Mouse (Mus musculus) megakaryocyte, embryonic 14.5 days (primary cell): Measurements from ENCODE around the gene Actr3b. TPM values are rescaled to one million over a fixed set of nuclear protein-coding genes. Genes with fewer than 3 reads are reported as not detected.
"Not testable (repeated sequence)": the region's sequence is repeated elsewhere in the genome, so short reads cannot be mapped to it uniquely, and the experiment has no call there.

Experiments used
- H3K27me3 ChIP-seq: replicated peaks from 2 replicates; pipeline ENCODE3; 2012; ENCODE audit warnings: inconsistent platforms
- H3K36me3 ChIP-seq: replicated peaks from 2 replicates; pipeline ENCODE3; 2012; ENCODE audit warnings: low read length, inconsistent platforms, mixed read lengths
- H3K4me1 ChIP-seq: 2 replicates; pipeline ENCODE4 v1.6.1; 2012; ENCODE audit warnings: inconsistent platforms
- H3K4me3 ChIP-seq: replicated peaks from 2 replicates; pipeline ENCODE3; 2012; ENCODE audit warnings: moderate library complexity, mild to moderate bottlenecking, inconsistent platforms
- H3K9me3 ChIP-seq: 2 replicates; pipeline ENCODE4 v1.6.1; 2012; ENCODE audit warnings: inconsistent platforms
- FLI1 ChIP-seq: IDR thresholded peaks from 2 replicates; pipeline ENCODE4 v1.6.1; 2012; ENCODE audit warnings: low read length, inconsistent platforms, mixed read lengths
- GATA1 ChIP-seq: IDR thresholded peaks from 3 replicates; pipeline ENCODE4 v1.6.1; 2012; ENCODE audit warnings: mixed read lengths, low read length, inconsistent platforms, borderline replicate concordance
- polyA plus RNA-seq: library from polyadenylated mRNA; stranded (reverse); fragments of >175 nt; gene quantifications from 2 replicates; pipeline ENCODE4 v1.2.3, GENCODE M21; 2012; ENCODE audit warnings: low replicate concordance; ENCODE audit not compliant: insufficient read depth

The Actr3b gene
- 1.4 TPM in 1 of 2 replicates, not detected in the other for polyA plus RNA-seq

DNA sequence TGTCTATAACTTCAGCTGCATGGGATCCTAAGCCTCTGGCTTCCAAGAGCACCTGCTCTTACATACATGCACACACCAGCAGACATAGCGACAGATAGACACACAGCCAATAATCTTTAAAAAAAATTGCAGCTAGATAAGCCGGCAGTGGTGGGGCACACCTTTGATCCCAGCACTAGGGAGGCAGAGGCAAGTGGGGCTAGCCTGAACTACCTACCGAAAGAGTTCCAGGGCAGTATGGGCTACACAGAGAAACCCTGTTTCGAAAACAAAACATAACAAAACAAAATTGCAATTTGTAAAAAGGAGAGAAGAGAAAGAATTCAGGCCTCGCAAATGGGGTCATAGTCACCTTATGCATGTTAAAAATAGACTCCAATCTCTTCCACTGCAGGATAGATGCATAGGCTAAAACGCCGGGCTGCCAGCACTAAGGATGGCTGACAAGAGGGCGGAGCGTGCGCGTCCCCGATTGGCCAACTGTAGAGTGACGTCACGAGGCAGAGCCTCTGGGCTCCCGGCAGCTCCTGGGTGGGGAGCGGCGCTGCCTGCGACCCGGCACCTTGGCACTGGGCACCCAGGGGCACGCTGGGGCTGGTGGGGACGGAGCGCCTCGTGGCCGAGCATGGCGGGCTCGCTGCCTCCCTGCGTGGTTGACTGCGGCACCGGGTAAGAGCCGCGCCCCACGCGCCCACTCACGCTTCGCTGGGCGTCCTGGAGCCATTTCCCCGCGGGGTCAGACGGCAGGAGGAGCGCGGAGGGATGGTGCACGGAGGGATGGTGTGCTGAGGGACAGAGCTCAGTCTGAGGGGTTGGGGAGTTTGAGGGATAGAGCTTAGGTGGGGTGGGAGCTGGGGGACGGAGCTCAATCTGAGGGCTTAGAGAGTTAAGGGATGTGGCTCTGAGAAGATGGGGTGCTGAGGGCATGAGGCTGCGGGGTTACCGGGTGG lies at the start of gene Actr3b:
Gene Actr3b (plus strand): TSS at position 538 of the 950 bp plus-strand sequence.
- H3K9me3 ChIP-seq: no peaks in the 10 kb centered on the region
- no peaks in the 10 kb centered on the region for H3K36me3 ChIP-seq
- peak within 1 kb of the TSS; percentile 97 for H3K4me3 ChIP-seq
- peaks cover 36% of the 10 kb centered on the region for H3K4me1 ChIP-seq
- peaks cover 18% of the 10 kb centered on the region for H3K27me3 ChIP-seq
- TF ChIP-seq GATA1 (no peak), FLI1 (no peak)

DNA sequence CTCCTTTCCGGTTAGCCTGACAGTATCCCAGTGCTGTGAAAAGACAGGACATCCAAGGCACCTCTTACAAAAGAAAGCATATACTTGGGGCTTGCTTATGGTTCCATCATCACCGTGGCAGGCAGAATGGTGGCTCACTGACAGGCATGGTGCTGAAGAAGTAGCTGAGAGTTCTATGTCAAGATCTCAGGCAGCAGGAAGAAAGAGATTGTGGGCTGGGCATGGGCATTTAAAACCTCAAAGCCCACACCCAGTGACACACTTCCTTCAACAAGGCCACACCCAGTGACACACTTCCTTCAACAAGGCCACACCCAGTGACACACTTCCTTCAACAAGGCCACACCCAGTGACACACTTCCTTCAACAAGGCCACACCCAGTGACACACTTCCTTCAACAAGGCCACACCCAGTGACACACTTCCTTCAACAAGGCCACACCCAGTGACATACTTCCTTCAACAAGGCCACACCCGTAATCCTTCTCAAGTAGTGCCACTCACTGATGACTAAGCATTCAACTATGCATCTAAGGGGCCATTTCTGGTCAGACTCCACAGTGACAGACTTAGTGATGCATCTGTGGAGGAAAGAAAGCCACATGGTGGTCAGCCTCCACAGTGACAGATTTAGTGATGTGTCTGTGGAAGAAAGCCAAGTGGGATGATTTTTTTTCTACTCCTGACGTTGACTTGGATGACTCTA lies 46.6 kb upstream of the Actr3b start:
- not testable (repeated sequence) for H3K4me3 ChIP-seq, H3K36me3 ChIP-seq, H3K27me3 ChIP-seq, H3K4me1 ChIP-seq
- H3K9me3 ChIP-seq: peaks cover 23% of the 10 kb centered on the region

DNA sequence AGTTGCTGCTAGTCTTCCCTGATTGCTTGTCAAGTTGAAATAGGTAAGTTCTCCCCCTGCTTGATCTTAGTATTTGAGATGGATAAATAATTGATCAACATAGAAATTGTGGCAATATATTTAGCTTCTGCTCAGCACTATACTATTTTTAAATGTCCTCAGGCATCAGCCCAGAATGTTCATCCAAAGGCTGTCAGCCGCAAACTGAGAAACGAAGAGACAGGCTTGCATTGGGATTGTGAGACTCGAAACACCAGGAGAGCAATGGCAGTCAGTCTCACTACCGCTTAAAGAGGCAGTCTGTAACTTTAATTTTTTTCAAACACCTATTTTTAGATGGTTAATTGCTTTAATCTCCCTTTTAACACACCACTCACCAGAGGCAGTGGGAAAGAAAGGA lies 40.4 kb upstream of the Actr3b start:
- Histone ChIP-seq H3K27me3 (peaks cover 11% of the 10 kb centered on the region), H3K36me3 (no peaks in the 10 kb centered on the region), H3K4me3 (no peak overlapping the region), H3K4me1 (peaks cover 5% of the 10 kb centered on the region), H3K9me3 (peaks cover 18% of the 10 kb centered on the region)
- TF ChIP-seq FLI1: no peak
- no peak for TF ChIP-seq GATA1

DNA sequence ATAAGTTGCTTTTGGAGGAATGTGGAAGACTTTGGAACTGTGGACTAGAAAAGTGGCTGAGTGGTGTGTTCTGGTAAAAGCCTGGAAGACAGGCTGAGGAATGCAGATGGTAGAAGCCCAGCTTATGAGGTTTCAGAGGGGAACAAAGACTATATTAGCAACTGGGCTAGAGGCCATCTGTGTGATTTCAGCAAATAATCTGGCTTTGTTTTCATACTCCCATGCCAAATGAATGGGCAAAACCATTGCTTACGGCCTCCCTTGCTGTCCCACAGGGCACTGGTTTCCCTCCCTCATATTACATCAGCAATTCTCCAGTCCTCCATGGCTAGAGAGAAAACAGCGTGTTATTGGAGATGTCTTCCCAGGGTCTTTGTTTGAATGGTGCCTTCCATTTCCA lies 36.8 kb upstream of the Actr3b start:
- TF ChIP-seq GATA1 (no peak), FLI1 (no peak)
- no peaks in the 10 kb centered on the region for H3K36me3 ChIP-seq
- H3K4me3 ChIP-seq: no peak overlapping the region
- H3K27me3 ChIP-seq: peaks cover 14% of the 10 kb centered on the region
- peaks cover 9% of the 10 kb centered on the region for H3K4me1 ChIP-seq
- peaks cover 17% of the 10 kb centered on the region for H3K9me3 ChIP-seq

DNA sequence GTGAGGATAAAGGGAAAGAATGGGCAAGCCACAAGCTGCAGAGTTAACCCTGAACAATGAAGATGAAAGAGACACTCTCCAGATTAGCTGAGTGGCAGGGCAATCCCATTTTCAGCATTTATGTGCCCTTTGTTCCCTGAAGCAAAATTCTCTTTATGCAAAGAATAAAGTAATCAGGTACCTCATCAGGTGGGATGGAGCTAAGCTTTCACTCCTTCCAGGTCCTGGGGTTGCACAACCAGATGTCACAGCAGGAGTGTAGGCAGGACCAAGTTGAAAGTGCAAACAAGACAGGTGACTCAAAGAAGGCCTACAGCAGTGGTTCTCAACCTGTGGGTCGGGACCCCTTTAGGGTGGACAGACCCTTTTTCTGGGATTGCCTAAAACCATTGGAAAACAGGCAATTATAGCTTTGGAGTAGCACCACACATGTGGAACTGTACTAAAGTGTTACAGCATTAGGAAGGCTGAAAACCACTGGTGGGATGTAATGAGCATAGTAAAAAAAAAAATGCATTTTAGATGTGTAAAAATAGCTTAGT lies 35.6 kb upstream of the Actr3b start:
- Histone ChIP-seq H3K9me3 (peaks cover 10% of the 10 kb centered on the region), H3K4me1 (peaks cover 9% of the 10 kb centered on the region), H3K4me3 (no peak overlapping the region), H3K27me3 (peaks cover 14% of the 10 kb centered on the region), H3K36me3 (no peaks in the 10 kb centered on the region)
- TF ChIP-seq FLI1 (no peak), GATA1 (no peak)

DNA sequence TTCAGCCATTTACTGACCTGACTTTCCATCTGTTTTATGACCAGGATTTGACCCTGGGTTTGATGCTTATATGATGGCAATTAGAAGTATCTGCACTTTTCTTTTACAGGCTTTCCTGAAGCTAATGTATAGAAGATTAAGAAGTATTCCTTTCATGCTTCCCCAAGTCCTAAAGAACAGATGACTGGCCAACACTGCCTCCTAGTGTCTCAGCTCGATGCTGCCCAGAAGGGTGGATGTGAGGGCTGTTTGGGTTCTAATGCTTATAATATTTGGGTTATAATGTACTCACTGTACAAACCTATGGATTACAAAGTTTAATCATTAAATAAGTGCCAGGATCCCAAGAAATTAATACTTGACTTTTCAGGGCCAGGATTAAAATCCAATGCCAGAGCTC lies 25.5 kb upstream of the Actr3b start:
- Histone ChIP-seq H3K4me1 (peaks cover 6% of the 10 kb centered on the region; the same call in 1 of the 2 replicates), H3K4me3 (no peak overlapping the region), H3K36me3 (no peaks in the 10 kb centered on the region), H3K9me3 (no peaks in the 10 kb centered on the region), H3K27me3 (peaks cover 20% of the 10 kb centered on the region)
- TF ChIP-seq GATA1 (no peak), FLI1 (no peak)

DNA sequence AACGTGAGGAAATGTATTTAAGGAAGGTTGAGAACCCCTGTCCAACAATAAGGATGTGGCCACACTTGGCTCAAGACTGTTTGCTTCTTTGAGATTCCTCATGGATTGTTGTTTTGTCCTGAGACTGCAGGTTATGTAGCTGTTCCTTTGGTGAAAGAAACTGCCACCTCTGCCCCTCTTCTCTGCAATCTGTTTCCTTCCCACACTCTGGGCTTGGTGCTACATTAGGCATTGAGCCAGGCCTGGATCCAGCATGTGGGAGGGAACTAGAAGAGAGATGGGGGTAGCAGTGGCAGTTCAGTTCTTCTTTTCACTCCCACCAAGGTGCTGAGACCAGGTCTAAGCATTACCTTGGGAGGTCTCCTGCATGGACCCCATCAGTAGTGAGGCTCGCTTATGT lies 23.9 kb upstream of the Actr3b start:
- no peak for TF ChIP-seq GATA1
- no peak for TF ChIP-seq FLI1
- Histone ChIP-seq H3K4me1 (peaks cover 6% of the 10 kb centered on the region; the same call in 1 of the 2 replicates), H3K36me3 (no peaks in the 10 kb centered on the region), H3K27me3 (peaks cover 18% of the 10 kb centered on the region), H3K4me3 (no peak overlapping the region), H3K9me3 (no peaks in the 10 kb centered on the region)

DNA sequence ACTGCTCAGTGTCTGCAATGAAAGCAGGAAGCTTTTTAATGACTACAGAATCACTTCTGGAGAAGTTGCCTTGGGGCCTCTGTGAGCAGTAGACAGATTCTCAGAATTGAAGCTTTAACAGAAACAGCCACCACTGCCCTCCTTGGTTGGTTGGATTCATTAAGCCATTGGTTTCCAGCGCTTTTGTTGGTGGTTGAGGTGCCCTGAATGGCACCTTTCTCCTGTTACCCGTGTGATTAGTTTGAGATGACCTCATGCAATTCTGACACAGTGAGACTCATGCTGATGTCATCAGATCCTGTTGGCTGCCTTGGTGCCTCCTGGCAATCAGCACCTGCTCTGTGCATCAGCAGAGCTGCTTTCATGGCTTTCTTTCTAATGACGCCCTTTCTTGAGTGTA lies 21.3 kb upstream of the Actr3b start:
- no peaks in the 10 kb centered on the region for H3K4me1 ChIP-seq
- H3K9me3 ChIP-seq: no peaks in the 10 kb centered on the region
- no peak overlapping the region for H3K4me3 ChIP-seq
- peaks cover 9% of the 10 kb centered on the region for H3K27me3 ChIP-seq
- TF ChIP-seq GATA1: no peak
- TF ChIP-seq FLI1: no peak
- no peaks in the 10 kb centered on the region for H3K36me3 ChIP-seq

DNA sequence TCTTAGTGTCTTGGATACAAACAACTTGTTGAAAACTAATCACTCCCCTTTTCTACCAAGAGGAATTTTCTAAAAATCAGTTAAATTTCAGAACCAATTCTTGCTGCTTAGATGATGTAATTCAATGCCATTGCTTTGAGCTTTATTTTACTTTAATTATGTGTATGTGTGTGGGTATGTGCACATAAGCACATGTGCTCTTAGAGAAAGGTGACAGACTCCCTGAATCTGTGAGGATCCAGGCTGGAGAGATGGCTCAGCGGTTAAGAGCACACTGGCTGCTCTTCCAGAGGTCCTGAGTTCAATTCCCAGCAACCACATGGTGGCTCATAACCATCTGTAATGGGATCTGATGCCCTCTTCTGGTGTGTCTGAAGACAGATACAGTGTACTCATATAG lies 20.9 kb upstream of the Actr3b start:
- not testable (repeated sequence) for H3K9me3 ChIP-seq, H3K4me1 ChIP-seq, H3K4me3 ChIP-seq, H3K36me3 ChIP-seq, H3K27me3 ChIP-seq

DNA sequence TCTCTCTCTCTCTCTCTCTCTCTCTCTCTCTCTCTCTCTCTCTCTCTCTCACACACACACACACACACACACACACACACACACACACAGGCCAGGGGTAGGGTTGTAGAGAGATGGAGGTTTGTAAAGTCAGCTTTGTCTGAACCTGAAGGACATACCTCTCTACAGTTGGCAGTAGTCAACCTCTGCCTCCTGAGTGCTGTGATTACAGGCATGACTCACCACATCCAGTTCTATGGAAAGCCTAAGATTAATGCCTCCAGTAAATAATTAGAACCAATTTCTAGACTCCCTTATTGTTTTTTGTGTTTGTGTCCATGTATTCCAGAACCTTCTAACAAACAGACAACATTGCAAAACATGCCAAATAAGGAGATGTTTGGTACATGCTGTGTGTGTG lies 11.9 kb upstream of the Actr3b start:
- H3K36me3 ChIP-seq: no peaks in the 10 kb centered on the region
- no peak overlapping the region for H3K4me3 ChIP-seq
- peaks cover 12% of the 10 kb centered on the region for H3K27me3 ChIP-seq
- no peaks in the 10 kb centered on the region for H3K9me3 ChIP-seq
- TF ChIP-seq GATA1 (no peak), FLI1 (no peak)
- peaks cover 42% of the 10 kb centered on the region for H3K4me1 ChIP-seq
